Mouse (Mus musculus): ENCODE data around the gene Hnrnpa1.
"Not testable (repeated sequence)": the region's sequence is repeated elsewhere in the genome, so short reads cannot be mapped to it uniquely, and the experiment has no call there.

Gene Hnrnpa1

DNA sequence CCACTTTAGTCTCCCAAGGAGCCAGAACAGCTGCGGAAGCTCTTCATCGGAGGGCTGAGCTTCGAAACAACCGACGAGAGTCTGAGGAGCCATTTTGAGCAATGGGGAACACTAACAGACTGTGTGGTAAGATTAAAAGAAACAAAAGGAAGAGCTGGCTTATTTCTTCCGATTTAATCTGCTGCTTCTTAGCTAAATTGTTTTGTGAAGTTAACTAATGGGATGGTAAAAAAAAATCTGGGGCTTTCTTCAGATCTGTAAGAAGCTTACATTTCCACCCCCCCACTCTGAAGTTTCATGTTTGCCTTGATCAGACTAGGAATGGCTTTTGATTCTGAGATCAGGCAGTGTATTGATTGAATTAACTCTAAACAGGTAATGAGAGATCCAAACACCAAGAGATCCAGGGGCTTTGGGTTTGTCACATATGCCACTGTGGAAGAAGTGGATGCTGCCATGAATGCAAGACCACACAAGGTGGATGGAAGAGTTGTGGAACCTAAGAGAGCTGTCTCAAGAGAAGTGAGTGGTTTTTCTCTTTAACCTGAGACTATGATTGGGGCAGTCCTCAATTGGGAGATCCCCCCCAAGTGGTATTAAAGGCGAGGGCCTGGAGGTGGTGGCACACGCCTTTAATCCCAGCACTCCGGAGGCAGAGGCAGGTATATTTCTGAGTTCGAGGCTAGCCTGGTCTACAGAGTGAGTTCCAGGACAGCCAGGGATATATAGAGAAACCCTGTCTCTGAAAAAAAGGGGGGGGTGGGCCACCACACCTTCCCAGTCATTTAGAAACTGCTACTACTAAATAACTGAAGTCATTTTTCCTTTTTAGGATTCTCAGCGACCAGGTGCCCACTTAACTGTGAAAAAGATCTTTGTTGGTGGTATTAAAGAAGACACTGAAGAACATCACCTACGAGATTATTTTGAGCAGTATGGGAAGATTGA is 1.1 kb downstream of the Hnrnpa1 start:
- not testable (repeated sequence) for DNase-seq (ENCODE audit: extremely low read depth, low read depth, low spot score)

DNA sequence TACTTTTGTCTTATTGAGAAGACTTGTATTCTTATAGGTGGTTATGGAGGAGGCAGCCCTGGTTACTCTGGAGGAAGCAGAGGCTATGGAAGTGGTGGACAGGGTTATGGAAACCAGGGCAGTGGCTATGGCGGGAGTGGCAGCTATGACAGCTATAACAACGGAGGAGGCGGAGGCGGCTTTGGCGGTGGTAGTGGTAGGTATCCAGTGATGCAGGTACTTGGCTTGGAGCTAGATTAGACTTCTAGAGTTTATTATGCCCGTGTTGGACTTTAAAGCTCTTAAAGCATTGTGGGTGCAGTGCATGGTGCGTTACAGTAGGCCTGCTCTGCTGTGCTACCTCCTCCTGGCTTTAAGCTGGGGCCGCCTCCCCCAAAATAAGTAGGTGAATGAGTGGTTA is 2.7 kb downstream of the Hnrnpa1 start:
- no peak for DNase-seq (ENCODE audit: extremely low read depth, low read depth, low spot score)

DNA sequence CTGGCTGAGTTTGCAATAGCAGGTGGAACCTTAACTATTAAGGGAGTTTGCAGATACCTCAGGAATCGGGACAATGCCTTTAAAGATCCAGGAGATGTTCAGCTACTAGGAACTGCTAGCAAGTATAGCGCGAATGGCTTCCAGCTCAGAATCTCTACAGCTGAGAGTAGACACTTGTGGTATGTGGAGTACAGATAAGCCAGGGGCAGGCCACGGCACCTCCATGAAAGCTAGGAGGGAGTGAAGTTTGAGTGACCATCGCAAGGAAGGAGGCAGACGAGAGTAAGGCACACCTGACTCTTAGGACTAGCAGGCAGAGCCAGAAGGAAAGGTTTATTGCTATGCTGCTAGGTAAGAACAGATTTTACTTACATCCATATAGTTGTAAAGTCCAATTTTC is 5.4 kb downstream of the Hnrnpa1 start:
- DNase-seq (ENCODE audit: extremely low read depth, low read depth, low spot score): no peak

- DNase-seq (ENCODE audit: extremely low read depth, low read depth, low spot score): no peak
These were observed 7.0 kb downstream of the Hnrnpa1 start for GRCm38 (mm10) chr15:103247078-103247781.

- DNase-seq (ENCODE audit: extremely low read depth, low read depth, low spot score): no peak
These were observed 7.7 kb downstream of the Hnrnpa1 start for GRCm38 (mm10) chr15:103247782-103248400.

GRCm38 (mm10) chr15:103248401-103249313 is 8.4 kb downstream of the Hnrnpa1 start:
- peak; percentile 80 for DNase-seq (ENCODE audit: extremely low read depth, low read depth, low spot score)

- not testable (repeated sequence) for DNase-seq (ENCODE audit: extremely low read depth, low read depth, low spot score)
These were observed 9.3 kb downstream of the Hnrnpa1 start for GRCm38 (mm10) chr15:103249511-103249910.

- no peak for DNase-seq (ENCODE audit: extremely low read depth, low read depth, low spot score)
These were observed 10.0 kb downstream of the Hnrnpa1 start for GRCm38 (mm10) chr15:103250195-103250740.

GRCm38 (mm10) chr15:103251595-103251994 is 11.4 kb downstream of the Hnrnpa1 start:
- DNase-seq (ENCODE audit: extremely low read depth, low read depth, low spot score): no peak

DNA sequence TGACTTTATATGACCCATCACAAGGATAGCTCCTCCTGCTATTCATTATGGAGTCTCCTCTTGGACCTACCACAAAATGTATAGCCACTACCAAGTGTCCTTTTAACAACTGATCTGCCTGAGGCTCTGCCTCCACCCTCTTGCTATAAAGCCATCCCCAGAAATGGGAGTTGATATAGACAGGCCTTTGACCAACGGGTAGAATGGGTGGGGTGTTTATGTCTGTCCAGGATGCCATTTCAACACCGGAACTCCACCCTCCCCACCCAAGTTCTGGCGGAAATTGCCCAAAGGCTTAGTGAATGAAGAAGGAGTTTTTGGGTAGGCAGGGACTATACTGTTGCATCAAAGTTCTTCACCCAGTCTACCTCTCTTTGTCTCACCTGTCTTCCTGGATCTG is 12.4 kb downstream of the Hnrnpa1 start:
- no peak for DNase-seq (ENCODE audit: extremely low read depth, low read depth, low spot score)

DNA sequence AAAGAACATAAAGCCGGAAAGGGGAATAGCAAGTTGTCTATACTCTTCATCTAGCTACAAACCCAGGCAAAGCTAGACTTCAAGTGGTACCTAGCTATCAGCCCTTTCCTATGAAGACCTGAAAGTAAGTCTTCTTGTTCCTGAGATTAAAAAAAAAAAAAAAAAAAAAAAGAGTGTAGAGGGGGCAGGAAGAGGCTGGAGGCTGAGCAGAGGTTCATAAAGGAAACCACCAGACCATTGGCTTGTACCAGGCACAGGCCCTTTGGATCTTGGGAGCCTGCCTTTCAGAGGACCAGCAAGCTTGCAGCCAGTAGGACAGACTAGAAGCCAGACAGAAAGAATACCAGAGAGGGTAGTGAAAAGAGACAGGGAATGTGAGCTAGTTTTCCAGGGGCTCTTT is 13.1 kb downstream of the Hnrnpa1 start:
- no peak for DNase-seq (ENCODE audit: extremely low read depth, low read depth, low spot score)

GRCm38 (mm10) chr15:103255169-103255568 is 14.9 kb downstream of the Hnrnpa1 start:
- DNase-seq (ENCODE audit: extremely low read depth, low read depth, low spot score): no peak

DNA sequence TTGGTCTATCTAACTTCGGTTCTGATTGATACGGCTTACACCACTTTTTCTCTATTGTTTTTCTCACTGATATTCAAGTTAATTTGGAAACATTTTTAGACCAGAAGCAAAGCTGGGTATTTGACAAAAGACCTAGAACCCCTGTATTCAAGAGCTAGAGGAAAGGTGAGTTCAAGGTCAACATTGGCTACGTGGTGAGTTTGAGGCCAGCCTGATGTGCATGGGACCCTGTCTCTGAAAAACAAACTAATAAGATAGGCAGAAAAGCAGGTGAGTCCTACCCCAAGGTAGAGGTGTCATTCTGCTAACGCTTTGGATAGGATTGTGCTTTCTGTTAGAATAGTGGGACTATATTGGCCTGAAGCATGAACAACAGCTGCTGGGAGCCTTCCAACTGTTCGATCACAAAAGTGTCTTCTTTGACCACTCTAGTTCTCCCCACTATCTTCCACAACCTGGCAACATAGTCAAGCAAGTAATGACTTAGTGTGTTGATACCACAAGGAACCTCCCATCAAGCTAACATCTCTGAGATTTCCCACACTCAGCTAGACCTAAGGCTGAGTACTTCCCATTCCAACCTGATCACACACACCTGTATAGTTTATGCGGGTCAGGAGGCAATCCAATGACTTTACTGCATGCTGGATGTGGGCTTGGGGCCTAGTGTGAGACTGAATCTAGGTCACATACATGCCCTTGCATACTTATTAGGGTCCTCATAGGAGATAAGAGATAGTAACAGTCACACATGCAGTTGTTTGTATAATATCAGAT is 16.2 kb downstream of the Hnrnpa1 start:
- no peak for DNase-seq (ENCODE audit: extremely low read depth, low read depth, low spot score)

- peak; percentile 61 for DNase-seq (ENCODE audit: extremely low read depth, low read depth, low spot score)
These were observed 17.8 kb downstream of the Hnrnpa1 start, which contains the start of gene Nfe2 for GRCm38 (mm10) chr15:103257790-103258728. Gene Nfe2, minus strand, starts transcription at chr15:103258403.

GRCm38 (mm10) chr15:103259162-103259561 is 18.9 kb downstream of the Hnrnpa1 start:
- no peak for DNase-seq (ENCODE audit: extremely low read depth, low read depth, low spot score)

- no peak for DNase-seq (ENCODE audit: extremely low read depth, low read depth, low spot score)
These were observed 19.8 kb downstream of the Hnrnpa1 start for GRCm38 (mm10) chr15:103259989-103260388.

DNA sequence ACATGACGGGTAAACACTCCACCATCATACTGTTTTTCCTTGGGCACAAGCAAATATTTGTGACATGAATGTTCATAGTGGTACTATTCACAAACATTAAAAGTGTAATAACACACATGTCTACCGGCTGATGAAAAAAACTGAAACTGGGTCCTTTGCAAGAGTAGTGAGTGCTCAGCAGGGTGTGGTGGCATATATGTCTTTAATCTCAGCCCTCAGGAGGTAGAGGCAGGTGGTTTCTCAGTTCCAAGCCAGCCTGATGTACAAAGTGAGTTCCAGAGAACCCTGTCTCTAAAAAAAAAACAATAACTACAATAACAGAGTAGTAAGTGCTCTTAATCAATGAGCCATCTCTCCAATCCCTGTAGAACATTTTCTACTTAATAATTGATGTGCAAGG is 24.6 kb downstream of the Hnrnpa1 start:
- DNase-seq (ENCODE audit: extremely low read depth, low read depth, low spot score): no peak

DNA sequence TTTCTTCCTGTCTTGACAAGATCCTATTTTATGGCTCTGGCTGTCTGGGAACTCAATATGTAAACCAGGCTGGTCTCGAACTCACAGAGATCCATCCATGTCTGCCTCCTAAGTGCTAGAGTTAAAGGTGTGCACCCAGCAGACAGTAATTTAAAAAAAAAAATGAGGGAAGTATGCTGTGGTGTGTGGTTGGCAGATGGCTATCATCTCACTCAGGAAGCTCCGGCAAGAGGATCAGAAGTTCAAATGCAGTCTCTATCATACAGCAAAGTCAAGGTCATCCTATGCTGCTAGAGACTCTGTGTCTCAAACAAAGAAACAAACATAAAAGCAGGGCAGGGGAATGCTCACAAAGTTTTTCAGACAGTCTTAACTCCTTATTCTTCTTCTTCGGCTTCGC is 28.7 kb downstream of the Hnrnpa1 start:
- no peak for DNase-seq (ENCODE audit: extremely low read depth, low read depth, low spot score)
